Mouse (Mus musculus) adipocyte (in vitro differentiated cells): Measurements from ENCODE around the gene Prkcd.

ENCODE experiments used
- DNase-seq: peaks from one replicate; pipeline ENCODE4 v3.0.0-alpha.2; 2016; ENCODE audit warnings: low spot score

Prkcd gene

GRCm38 (mm10) chr14:30573235-30573634 lies 52.8 kb downstream of the Prkcd start:
- DNase-seq: no peak

GRCm38 (mm10) chr14:30572253-30572652 lies 53.8 kb downstream of the Prkcd start:
- no peak for DNase-seq

DNA sequence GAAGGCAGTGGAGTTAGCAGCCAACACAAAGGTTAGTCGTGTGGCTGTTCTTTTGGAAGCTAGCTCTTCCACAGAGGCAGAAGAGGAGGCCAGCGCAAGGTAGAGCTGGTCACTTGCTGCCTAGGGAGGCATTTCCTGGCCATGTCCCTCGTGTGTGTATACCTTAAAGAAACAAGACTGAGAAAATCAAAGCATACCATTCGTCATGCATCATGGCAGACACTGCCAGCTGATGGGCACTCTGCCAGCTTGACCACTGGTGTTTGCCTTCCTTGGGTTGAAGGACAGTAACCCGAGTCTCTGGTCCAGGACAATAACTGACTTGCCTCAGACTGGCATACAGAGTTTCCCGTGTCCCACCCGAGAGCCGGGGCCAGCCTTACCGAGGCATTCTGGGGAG lies 55.7 kb downstream of the Prkcd start:
- DNase-seq: no peak

DNA sequence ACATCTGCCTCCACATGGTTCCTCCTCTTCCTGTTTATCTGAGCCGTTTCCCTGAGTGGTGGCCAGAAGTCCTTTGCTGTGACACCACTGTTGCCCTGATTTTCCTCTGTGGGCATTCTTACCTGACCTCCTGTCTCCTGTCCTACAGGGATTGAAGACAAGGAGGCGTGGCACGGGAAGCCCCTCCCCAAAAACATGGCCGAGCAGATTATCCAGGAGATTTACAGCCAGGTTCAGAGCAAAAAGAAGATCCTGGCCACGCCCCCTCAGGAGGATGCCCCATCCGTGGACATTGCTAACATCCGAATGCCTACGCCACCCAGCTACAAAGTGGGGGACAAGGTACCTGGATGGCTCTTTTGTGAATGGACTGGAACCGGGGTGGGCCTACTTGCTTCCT lies 58.0 kb downstream of the Prkcd start:
- DNase-seq: no peak

GRCm38 (mm10) chr14:30566317-30566716 lies 59.7 kb downstream of the Prkcd start:
- DNase-seq: no peak

GRCm38 (mm10) chr14:30564451-30564850 lies 61.6 kb downstream of the Prkcd start:
- DNase-seq: peak; percentile 38

- DNase-seq: no peak
These were observed 63.7 kb downstream of the Prkcd start for GRCm38 (mm10) chr14:30562343-30562742.

DNA sequence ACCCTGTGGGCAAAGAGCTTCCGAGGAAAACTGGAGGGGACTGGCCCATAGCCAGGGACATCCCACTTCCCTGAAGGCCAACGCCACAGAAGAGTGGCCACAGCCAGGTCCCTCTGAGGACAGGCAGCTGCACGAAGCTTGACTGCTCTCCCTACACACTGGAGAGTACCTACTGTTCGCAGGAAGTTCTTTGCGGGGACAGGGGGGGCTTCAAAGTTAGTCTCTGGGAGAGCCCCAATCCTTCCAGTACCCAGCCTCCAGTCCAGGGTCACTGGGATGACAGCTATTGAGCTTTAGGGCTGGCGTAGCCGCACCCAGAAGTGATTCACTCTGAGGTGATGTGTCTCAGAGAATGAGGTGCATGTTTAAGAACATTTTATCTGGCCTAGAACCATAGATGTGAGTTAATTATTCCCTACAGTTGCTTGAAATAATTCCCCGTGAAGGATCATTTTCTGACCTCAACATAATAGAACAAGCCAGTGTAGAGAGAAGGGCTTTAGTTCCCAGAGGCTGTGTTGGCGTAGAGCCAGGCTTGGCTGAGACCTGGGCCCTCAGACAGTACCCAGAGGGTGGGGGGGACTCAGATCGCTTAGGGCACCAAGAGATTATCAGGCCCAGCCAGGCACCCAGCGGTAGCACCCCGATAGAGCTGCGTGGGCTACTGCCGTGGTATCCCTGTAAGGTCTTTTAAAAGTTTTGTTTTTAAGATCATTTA lies 64.4 kb downstream of the Prkcd start:
- no peak for DNase-seq

DNA sequence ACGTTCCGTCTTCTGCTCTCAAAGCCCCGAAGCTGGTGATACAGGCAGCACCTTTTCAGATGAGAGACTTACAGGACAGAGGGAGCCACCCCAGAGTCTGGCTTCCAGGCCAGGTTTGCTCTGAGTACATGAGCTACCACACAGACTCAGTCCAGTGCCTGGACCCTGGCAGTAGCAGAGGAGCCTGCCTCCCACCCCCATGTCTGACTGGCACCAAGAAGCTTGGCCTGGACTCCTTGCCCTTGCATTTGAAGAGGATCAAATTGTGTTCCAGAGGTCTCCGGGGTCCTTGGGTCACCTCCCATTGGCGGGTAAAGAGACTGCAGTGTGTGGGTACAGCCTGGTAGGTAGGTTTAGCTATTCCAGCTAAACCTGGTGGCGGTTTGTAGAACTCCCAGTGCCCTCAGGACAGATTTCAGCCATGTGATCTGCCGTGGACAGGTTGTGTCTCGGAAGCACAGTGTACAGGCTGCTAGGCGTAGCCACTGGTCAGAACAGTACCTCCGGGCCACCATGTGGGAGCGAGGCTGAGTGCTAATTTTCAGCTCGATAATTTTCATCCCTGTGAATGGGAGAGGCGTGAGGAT lies 65.1 kb downstream of the Prkcd start:
- no peak for DNase-seq

- no peak for DNase-seq
These were observed 66.6 kb downstream of the Prkcd start for GRCm38 (mm10) chr14:30559321-30559850.

DNA sequence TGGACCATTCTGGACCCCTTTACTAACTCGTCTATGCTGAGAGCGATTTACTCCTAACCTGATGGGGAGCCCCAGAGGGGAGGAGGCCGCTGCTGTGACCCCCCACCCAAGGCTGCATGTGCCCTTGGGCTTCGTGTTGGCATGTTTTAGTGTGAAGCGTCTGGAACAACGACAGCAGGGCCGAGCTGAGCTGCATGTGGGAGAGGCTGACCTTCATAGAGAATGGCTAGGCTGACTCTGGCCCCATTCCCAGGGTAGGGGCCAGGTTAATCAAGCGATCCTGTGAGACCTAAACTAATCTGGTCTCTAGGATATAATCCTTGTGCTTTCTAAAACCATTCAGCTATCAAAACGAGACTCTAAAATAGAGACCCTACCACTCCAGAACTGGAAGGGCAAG lies 68.3 kb downstream of the Prkcd start:
- no peak for DNase-seq

- DNase-seq: no peak
These were observed 69.4 kb downstream of the Prkcd start for GRCm38 (mm10) chr14:30556651-30557050.

- DNase-seq: peak; percentile 59
These were observed 72.8 kb downstream of the Prkcd start for GRCm38 (mm10) chr14:30553185-30553584.

DNA sequence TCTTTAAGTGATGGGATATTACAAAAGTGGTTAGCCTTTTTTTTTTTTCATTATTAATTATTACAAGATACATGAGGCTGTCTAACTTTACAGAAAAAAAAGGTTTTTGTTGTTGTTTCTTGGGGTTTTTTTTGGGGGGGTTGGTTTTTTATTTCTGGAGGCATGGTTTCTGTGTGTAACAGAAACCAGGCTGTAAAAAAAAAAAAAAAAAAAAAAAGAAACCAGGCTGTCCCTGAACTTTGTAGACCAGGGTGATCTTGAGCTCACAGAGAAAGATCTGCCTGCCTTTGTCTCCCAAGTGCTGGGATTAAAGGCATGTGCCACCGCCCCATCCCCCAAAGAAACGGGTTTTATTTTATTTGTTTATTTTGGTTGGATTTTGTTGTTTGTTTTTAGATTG lies 74.0 kb downstream of the Prkcd start:
- DNase-seq: no peak

DNA sequence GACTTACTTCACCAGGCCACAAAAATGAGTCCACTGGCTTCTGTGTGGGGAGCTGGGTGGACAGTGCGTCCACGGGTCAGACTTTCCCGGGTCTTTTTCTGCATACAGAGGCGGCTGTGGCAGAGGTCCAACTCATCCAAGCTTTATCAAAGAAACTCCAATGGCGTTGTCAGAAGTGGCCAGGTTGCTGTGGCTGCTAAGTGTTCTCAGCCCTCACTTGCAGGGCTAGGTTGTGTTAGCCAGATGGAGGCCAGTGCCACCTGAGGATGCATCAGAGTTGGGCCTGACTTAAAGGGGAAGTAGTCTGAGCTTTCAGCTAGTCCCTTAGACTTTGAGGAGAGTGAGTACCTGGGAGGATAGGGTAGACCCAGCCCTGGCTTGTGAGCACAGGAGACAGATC lies 74.5 kb downstream of the Prkcd start:
- DNase-seq: no peak

GRCm38 (mm10) chr14:30550232-30551070 lies 75.6 kb downstream of the Prkcd start:
- peak; percentile 14 for DNase-seq

- DNase-seq: peak; percentile 19
These were observed 76.2 kb downstream of the Prkcd start for GRCm38 (mm10) chr14:30549777-30550149.

DNA sequence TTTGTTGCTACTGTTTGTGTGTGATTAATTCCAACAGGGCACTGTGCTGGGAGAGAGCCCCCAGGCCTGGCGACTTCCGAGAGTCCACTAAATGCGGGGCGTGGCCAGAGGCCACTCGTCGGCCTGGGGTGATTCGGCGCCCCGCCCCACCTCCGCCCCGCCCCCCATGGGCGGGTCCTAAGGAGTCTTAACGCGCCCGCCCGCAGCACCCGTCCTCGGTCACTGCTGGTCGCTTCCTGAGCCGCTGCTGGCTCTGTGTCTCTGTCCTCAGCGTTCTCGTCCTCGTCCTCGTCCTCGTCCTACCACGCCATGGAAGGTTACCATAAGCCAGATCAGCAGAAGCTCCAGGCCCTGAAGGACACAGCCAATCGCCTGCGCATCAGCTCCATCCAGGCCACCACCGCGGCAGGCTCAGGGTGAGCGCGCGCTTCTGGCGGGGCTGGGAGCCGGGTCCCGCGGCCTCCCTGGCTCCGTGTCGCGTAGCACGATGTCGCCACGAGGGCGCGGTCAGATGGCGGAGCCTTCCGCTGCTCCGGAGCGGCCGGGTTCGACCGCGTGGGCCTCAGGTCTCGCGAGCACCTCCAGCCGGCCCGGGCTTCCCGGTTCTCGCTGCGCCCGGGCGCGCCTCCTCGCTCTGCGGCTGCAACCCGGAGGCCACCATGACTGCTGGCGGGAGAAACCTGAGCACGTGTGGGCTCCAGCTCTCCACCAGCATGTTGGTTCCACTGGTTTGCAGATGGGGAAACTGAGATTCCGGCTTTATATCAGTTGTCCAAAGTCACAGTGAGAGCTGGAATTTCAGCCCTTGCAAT lies 76.8 kb downstream of the Prkcd start:
- peak; percentile 87 for DNase-seq

- DNase-seq: peak; percentile 72
These were observed 77.8 kb downstream of the Prkcd start, which contains the start of gene Tkt for GRCm38 (mm10) chr14:30548131-30548720. Tkt (plus strand) TSS chr14:30548359.
